Mouse (Mus musculus) kidney, adult 18-20 months (tissue): Measurements from ENCODE around the gene Cd209d.
"Not testable (repeated sequence)": the region's sequence is repeated elsewhere in the genome, so short reads cannot be mapped to it uniquely, and the experiment has no call there.

Source experiments
- DNase-seq: peaks from one replicate; pipeline ENCODE4 v3.0.0; 2021

Cd209d gene

GRCm38 (mm10) chr8:3878455-3878854 is at the start of gene Cd209d:
Cd209d (minus strand) TSS chr8:3878555.
- no peak for DNase-seq

- DNase-seq = no peak
These were observed 48.4 kb upstream of the Cd209d start, which contains the start of gene Cd209b for GRCm38 (mm10) chr8:3926744-3927143. Cd209b (minus strand) TSS chr8:3926844.

GRCm38 (mm10) chr8:3876121-3876520 is 2.2 kb downstream of the Cd209d start:
- DNase-seq = no peak

GRCm38 (mm10) chr8:3862736-3863135 is 15.6 kb downstream of the Cd209d start:
- not testable (repeated sequence) for DNase-seq

- no peak for DNase-seq
These were observed 24.1 kb downstream of the Cd209d start, which contains the start of gene Cd209e for GRCm38 (mm10) chr8:3854209-3854608. Cd209e (minus strand) TSS chr8:3854309.
